ENCODE assay signal across 28 mouse cellular contexts in the genomic region with DNA sequence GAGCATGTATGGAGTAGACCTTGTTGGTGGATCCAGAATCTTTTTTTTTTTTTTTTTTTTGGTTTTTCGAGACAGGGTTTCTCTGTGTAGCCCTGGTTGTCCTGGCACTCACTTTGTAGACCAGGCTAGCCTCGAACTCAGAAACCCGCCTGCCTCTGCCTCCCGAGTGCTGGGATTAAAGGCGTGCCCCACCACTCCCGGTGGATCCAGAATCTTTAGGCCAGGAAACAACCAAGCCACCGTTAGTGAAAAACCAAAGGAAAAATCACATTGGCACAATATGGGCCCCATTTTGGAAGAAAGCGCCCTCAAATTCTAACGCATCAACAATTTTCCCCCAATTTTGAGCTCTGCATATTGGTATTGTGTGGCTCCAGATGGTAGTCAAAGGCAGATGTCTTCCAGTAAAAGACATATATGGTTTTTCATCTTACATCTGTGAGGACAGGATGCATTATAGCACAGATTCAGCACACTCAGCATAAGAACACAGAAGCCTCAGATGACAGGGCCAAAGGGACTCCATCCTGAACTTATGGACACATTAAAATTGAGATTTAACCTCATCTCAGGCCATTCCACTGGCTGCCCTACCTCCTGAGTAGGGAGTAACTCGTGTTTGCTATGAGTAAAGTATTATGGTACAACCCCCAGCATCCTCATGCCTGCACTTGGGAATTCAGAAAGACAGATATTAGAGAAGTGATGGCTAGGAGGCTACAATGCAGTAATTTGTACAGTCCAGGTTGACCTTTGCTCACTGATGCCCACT. TPM values are rescaled to one million over a fixed set of nuclear protein-coding genes. Genes with fewer than 3 reads are reported as not detected.
DNase-seq lines count a peak whose midpoint lies in the region; TF ChIP-seq lines count a peak whose summit lies in the region.
"Not testable (repeated sequence)": the region's sequence is repeated elsewhere in the genome, so short reads cannot be mapped to it uniquely, and the experiment has no call there.
"Had no signal": no experiment of that assay in that cellular context is flagged by ENCODE, and none has a peak within 500 bp of the region (broad histone marks: within the 10 kb centered on the region; RNA-seq: fewer than 3 reads in every experiment).

No protein-coding gene starts in this region.

- not testable (repeated sequence) for H3K36me3 ChIP-seq in kidney, adult 2 months (ENCODE audit: control insufficient read depth, insufficient read depth, low read length)

- 70% methylated on average over 8 of the region's 10 CpGs for WGBS in kidney, adult 2 months

- peak; percentile 0 for DNase-seq in 3T3-L1 (ENCODE audit: low read depth, low spot score)
- DNase-seq in cerebellum, adult 9-11 months, result peak; percentile 5
- DNase-seq in gastrocnemius, postnatal 25 days, result peak; percentile 6
- DNase-seq in kidney, adult 2 months, result peak; percentile 6
- DNase-seq in lung, postnatal 10 days, result peak; percentile 1
- DNase-seq in spleen, postnatal 10 days (ENCODE audit: low spot score in 2 of 2), result peak; percentile 4 to 14
- peak; percentile 3 for DNase-seq in thymus, postnatal 14 days
- peak; percentile 19 to 63 for DNase-seq in urinary bladder, postnatal 4 days (ENCODE audit: low spot score in 2 of 2)

- H3K4me3 ChIP-seq in kidney, adult 2 months (ENCODE audit: insufficient read depth, low read depth, low read length), result not testable (repeated sequence)

- TF ChIP-seq CTCF in kidney, adult 2 months (conservative IDR thresholded peaks at IDR 0.05; ENCODE audit: insufficient read depth, insufficient read length, low read depth, low read length), result not testable (repeated sequence)

- TF ChIP-seq POLR2A in kidney, adult 2 months (IDR thresholded peaks at IDR 0.05; ENCODE audit: low read depth, low read length), result not testable (repeated sequence)

- H3K27ac ChIP-seq in kidney, adult 2 months (ENCODE audit: insufficient read depth, low read depth, low read length), result not testable (repeated sequence)

- H3K4me1 ChIP-seq in kidney, adult 2 months (ENCODE audit: control insufficient read depth, insufficient read depth, low read length), result not testable (repeated sequence)

- H3K27me3 ChIP-seq in kidney, adult 2 months (replicated peaks; ENCODE audit: control insufficient read depth, insufficient read depth, low read length), result not testable (repeated sequence)

RNA-seq across cellular contexts. Expression of a gene that starts 26.4 kb away (rescaled TPM):
- total RNA-seq in gastrocnemius, postnatal 25 days (2021), result not detected
- not detected in 2 replicates for polyA plus RNA-seq in kidney, adult 2 months (2012; rRNA removed)
- total RNA-seq: adrenal gland, postnatal 36 days; ES-E14; gastrocnemius, postnatal 36 days; heart, postnatal 10 days had no signal
- polyA plus RNA-seq: activated CD4-positive, CD25-positive, alpha-beta regulatory T cell, adult 4 months; CD4-positive, CD25-positive, alpha-beta regulatory T cell, adult 4 months; cerebellum, adult 2 months; embryonic facial prominence, embryonic 12.5 days; erythroblast, embryonic 14.5 days; forebrain, embryonic 13.5 days; heart, embryonic 11.5 days; hindbrain, embryonic 13.5 days; inflammation-experienced regulatory T-cells, adult 6 months; limb, embryonic 13.5 days; liver, embryonic 13.5 days; lung, embryonic 14.5 days; midbrain, embryonic 11.5 days; stomach, embryonic 14.5 days; thymus, postnatal 0 days had no signal

RNA-seq across cellular contexts. Expression of a gene that starts 42.9 kb away (rescaled TPM):
- not detected for total RNA-seq in gastrocnemius, postnatal 25 days (2021)
- not detected in 2 replicates for polyA plus RNA-seq in kidney, adult 2 months (2012; rRNA removed)
- total RNA-seq: adrenal gland, postnatal 36 days; ES-E14; gastrocnemius, postnatal 36 days; heart, postnatal 10 days; layer of hippocampus, postnatal 14 days had no signal
- polyA plus RNA-seq: activated CD4-positive, CD25-positive, alpha-beta regulatory T cell, adult 4 months; CD4-positive, CD25-positive, alpha-beta regulatory T cell, adult 4 months; cerebellum, adult 2 months; embryonic facial prominence, embryonic 12.5 days; erythroblast, embryonic 14.5 days; forebrain, embryonic 13.5 days; heart, embryonic 11.5 days; hindbrain, embryonic 13.5 days; inflammation-experienced regulatory T-cells, adult 6 months; limb, embryonic 13.5 days; liver, embryonic 13.5 days; lung, embryonic 14.5 days; midbrain, embryonic 11.5 days; stomach, embryonic 14.5 days; thymus, postnatal 0 days had no signal

RNA-seq across cellular contexts. Expression of a gene that starts 54.5 kb away (rescaled TPM):
- not detected for total RNA-seq in gastrocnemius, postnatal 25 days (2021)
- not detected in 2 replicates for polyA plus RNA-seq in kidney, adult 2 months (2012; rRNA removed)
- total RNA-seq: adrenal gland, postnatal 36 days; ES-E14; gastrocnemius, postnatal 36 days; heart, postnatal 10 days; layer of hippocampus, postnatal 14 days had no signal
- polyA plus RNA-seq: activated CD4-positive, CD25-positive, alpha-beta regulatory T cell, adult 4 months; CD4-positive, CD25-positive, alpha-beta regulatory T cell, adult 4 months; cerebellum, adult 2 months; embryonic facial prominence, embryonic 12.5 days; erythroblast, embryonic 14.5 days; forebrain, embryonic 13.5 days; heart, embryonic 11.5 days; hindbrain, embryonic 13.5 days; inflammation-experienced regulatory T-cells, adult 6 months; limb, embryonic 13.5 days; liver, embryonic 13.5 days; lung, embryonic 14.5 days; midbrain, embryonic 11.5 days; stomach, embryonic 14.5 days; thymus, postnatal 0 days had no signal
